Mouse (Mus musculus) v-Abl transformed pro-B cells (cell line): ENCODE results near the gene Tmem37.

Experiments used
- in situ Hi-C, 2 experiments: fragments of 400-800 bp; cut with MboI; formaldehyde crosslinking; loops; one replicate each; pipeline ENCODE4 v1.15.1; 2025; ENCODE audit not compliant: unreplicated experiment in 2 of 2

Gene Tmem37

GRCm38 (mm10) chr1:120062231-120062630, 11.6 kb downstream of the Tmem37 start:
- in situ Hi-C loops, result no loop called here

- in situ Hi-C loops, result no loop called here
Measured at GRCm38 (mm10) chr1:120060687-120061086, 13.2 kb downstream of the Tmem37 start.

- in situ Hi-C loops, result no loop called here
Measured at GRCm38 (mm10) chr1:120057674-120058430, 16.0 kb downstream of the Tmem37 start.

- in situ Hi-C loops, result no loop called here
Measured at GRCm38 (mm10) chr1:120057044-120057443, 16.8 kb downstream of the Tmem37 start.

- in situ Hi-C loops, result no loop called here
Measured at GRCm38 (mm10) chr1:120056236-120056635, 17.6 kb downstream of the Tmem37 start.

GRCm38 (mm10) chr1:120055475-120055874, 18.4 kb downstream of the Tmem37 start:
- in situ Hi-C loops, result no loop called here

GRCm38 (mm10) chr1:120054997-120055396, 18.9 kb downstream of the Tmem37 start:
- in situ Hi-C loops, result no loop called here

- in situ Hi-C loops, result no loop called here
Measured at GRCm38 (mm10) chr1:120051070-120051469, 22.8 kb downstream of the Tmem37 start.

GRCm38 (mm10) chr1:120047325-120047724, 26.5 kb downstream of the Tmem37 start:
- in situ Hi-C loops, result loop anchor here in 1 of 2 experiments (25.0 kb wide), 1 partner anchor 515 kb away; no protein-coding TSS in a partner anchor

GRCm38 (mm10) chr1:120044584-120044983, 29.3 kb downstream of the Tmem37 start:
- in situ Hi-C loops, result loop anchor here in 1 of 2 experiments (25.0 kb wide), 1 partner anchor 518 kb away; no protein-coding TSS in a partner anchor

GRCm38 (mm10) chr1:120042421-120042820, 31.5 kb downstream of the Tmem37 start:
- in situ Hi-C loops, result loop anchor here in 1 of 2 experiments (25.0 kb wide), 1 partner anchor 520 kb away; no protein-coding TSS in a partner anchor

GRCm38 (mm10) chr1:120038594-120038993, 35.3 kb downstream of the Tmem37 start:
- in situ Hi-C loops, result loop anchor here in 1 of 2 experiments (10.0 to 25.0 kb wide), 2 partner anchors 116 to 524 kb away; no protein-coding TSS in a partner anchor

GRCm38 (mm10) chr1:120037021-120037683, 36.7 kb downstream of the Tmem37 start:
- in situ Hi-C loops, result loop anchor here in 1 of 2 experiments (10.0 to 25.0 kb wide), 2 partner anchors 118 to 525 kb away; no protein-coding TSS in a partner anchor

GRCm38 (mm10) chr1:120035456-120036034, 38.3 kb downstream of the Tmem37 start:
- in situ Hi-C loops, result loop anchor here in 1 of 2 experiments (10.0 to 25.0 kb wide), 2 partner anchors 119 to 527 kb away; no protein-coding TSS in a partner anchor

GRCm38 (mm10) chr1:120034793-120035192, 39.1 kb downstream of the Tmem37 start:
- in situ Hi-C loops, result loop anchor here (5.0 to 25.0 kb wide), 5 partner anchors 53 to 528 kb away; no protein-coding TSS in a partner anchor

- in situ Hi-C loops, result loop anchor here (5.0 to 25.0 kb wide), 5 partner anchors 54 to 529 kb away; no protein-coding TSS in a partner anchor
Measured at GRCm38 (mm10) chr1:120033469-120033854, 40.4 kb downstream of the Tmem37 start.

- in situ Hi-C loops, result loop anchor here (5.0 to 25.0 kb wide), 5 partner anchors 54 to 529 kb away; no protein-coding TSS in a partner anchor
Measured at GRCm38 (mm10) chr1:120032804-120033468, 40.9 kb downstream of the Tmem37 start.

- in situ Hi-C loops, result loop anchor here (5.0 to 25.0 kb wide), 5 partner anchors 57 to 532 kb away; no protein-coding TSS in a partner anchor
Measured at GRCm38 (mm10) chr1:120030474-120030873, 43.4 kb downstream of the Tmem37 start.

- in situ Hi-C loops, result loop anchor here (10.0 to 25.0 kb wide), 2 partner anchors 527 to 535 kb away; no protein-coding TSS in a partner anchor
Measured at GRCm38 (mm10) chr1:120027693-120028092, 46.2 kb downstream of the Tmem37 start.

GRCm38 (mm10) chr1:120025050-120025439, 48.8 kb downstream of the Tmem37 start:
- in situ Hi-C loops, result loop anchor here (10.0 to 25.0 kb wide), 2 partner anchors 530 to 537 kb away; no protein-coding TSS in a partner anchor
